Mouse (Mus musculus): ENCODE measurements around the gene Ptprr.

Gene Ptprr

DNA sequence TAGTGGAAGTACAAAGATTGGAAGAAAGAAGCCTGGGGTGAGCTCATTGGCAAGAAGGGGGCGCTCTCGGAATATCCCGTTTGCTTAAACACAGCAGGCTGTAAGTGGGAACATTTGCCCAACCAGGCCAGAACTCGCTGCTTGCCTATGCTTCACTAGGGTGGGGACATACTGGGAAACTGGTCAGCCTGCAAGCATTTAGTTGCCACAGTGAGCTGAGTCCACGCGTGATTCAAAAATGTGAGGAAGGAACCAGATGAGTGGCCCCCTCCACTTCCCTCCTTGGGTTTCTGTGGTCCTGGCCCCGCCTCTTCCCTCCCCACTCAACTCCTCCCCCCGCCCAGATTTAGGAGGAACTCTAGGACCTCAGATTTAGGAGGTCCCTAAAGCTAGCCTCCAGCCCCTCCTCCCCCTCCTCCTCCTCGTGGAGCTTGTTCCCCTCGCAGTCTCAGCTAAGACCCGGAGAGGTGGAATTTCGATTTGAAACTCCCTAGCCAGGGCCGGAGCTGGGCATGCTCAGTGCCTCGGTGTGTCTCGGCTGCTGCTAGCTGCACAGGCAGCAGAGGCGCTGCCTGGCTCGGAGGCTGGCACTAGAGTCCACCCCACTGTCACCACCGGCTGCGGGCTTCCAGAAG lies at the start of gene Ptprr:
Ptprr (plus strand) TSS at position 369 of the 635 bp plus-strand sequence.
- peak; percentile 15 to 21 for DNase-seq (ENCODE audit: low spot score in 2 of 2)

DNA sequence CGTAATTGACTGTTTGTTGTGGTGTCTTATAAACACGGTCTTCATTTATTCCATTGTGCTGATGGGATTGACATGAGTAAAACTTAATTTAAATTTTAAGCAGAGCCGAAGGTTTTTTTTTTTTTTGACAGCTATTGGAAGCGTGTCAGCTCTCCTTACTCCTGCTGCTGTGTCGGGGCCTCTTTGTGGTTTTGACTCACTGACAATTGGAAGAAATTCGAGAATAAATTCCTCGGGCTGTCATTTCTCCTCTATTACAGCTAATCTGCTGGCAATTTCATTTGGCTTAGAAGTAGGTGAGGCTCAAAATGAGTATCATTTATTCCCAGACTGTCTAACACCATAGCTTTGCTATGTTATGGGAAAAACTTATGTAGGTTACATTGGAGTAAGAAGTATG lies 41.7 kb upstream of the Ptprr start:
- no peak for DNase-seq (ENCODE audit: low spot score in 2 of 2)

DNA sequence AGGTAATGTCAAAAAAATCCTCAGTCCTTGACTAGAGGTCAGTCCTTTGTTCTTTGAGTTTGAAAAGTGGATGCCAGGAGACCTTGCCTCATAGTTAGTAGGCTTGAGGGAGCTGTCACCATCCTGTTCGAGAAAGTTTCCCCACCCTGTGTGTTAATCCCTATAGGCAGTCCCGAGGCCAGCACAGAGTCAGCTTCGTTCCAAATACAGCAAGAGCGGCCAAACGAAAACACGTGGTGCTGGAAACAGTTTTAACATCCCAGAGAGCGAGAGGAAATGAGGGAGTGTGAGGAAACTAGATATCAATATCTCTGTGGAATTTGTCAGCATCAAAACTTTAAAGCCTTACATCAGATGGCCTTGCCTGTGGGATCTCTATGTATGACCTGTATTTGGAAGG lies 39.0 kb upstream of the Ptprr start:
- DNase-seq (ENCODE audit: low spot score in 2 of 2): peak in 1 of 2 experiments; percentile 20

DNA sequence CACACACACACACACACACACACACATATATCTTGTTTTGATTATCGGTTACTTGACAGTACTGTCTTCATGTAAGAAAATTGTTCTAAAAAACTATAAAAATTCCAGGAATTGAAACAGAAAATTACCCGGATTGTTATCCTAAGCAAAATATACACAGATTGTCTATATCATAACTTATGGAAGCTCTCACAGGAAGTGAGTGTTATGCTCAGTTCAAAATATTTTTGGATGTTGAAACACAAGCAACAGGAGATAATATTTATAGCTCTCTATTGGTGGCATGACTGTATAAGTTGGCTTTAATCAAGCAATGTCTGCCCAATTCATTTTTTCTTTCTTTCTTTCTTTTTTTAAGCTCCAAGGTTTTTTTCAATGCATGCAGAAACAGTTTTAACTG lies 38.0 kb upstream of the Ptprr start:
- DNase-seq (ENCODE audit: low spot score in 2 of 2): no peak

DNA sequence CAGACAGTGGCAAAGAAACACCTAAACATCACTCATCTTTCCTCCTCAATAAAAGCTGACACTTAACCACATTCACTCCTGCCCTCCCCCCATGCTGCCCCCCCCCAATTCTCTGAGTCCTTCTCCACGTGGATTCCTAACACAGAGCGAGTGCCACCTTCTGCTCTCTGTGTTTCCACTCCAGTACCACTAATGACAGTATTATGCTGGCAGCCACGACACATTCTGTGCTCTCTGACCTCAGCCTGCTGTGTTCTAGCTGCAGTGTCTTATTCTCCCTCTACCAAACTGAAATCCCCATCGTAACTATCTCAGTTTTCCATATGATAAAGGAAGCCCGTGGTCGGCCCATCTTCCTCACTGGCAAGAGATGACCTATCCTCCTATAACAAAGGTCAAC lies 33.7 kb upstream of the Ptprr start:
- no peak for DNase-seq (ENCODE audit: low spot score in 2 of 2)

DNA sequence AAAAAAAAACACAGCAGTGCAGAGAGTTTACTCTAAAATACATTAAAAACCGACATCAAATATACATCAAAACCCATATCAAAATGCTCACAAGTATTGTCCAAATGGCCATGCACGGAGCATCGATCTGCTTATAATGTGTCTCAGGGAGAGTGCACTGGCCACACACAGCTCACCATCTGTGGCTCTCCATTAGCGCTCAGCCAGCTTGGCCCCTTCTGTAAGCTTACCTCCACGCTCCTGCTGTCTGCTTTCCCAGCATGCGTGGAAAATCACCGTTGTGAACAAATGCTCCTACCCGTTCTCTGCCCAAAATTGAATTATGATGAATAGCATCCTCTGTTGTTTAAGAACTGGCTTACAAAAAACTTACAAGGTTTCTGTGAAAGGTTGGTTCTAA lies 16.2 kb upstream of the Ptprr start:
- DNase-seq (ENCODE audit: low spot score in 2 of 2): no peak

DNA sequence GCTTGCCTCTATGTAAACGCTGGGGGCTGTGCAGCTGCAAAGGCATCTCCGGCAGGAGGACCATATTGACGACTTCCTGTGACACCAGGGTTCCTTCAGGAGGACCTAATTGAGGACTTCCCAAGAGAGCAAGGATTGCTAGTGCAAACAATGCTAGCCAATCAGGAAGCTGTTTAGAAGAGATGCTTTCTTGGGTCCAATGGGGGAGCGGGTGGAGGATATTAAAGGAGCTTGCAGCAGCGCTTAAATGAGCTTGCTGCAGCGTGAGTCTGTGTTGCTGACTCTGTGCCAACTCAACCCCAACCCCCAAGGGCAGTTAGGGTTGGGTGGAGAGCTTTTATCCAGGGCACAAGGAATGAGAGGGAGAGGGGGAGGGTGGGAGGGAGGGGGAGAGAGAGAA lies 11.3 kb upstream of the Ptprr start:
- no peak for DNase-seq (ENCODE audit: low spot score in 2 of 2)

DNA sequence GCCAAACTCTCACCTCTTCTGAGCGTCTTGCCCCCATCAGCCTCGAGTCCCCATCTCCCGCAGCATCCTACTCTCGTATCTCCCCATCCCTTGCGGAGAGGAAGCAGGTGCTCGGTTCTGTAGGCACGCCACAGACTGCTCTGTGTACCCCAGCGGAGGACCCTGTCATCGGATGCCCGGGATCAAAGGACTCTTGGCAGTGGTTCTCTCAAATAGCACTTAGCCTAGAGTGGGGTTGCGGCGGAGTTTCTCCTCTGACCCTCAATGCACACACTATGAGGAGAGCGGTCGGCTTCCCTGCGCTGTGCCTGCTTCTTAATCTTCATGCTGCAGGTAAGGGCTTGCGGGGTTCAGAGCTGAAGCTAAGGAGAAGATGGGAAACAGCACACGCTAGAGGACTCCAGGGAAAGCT lies 473 bp downstream of the Ptprr start:
- DNase-seq (ENCODE audit: low spot score in 2 of 2): no peak

DNA sequence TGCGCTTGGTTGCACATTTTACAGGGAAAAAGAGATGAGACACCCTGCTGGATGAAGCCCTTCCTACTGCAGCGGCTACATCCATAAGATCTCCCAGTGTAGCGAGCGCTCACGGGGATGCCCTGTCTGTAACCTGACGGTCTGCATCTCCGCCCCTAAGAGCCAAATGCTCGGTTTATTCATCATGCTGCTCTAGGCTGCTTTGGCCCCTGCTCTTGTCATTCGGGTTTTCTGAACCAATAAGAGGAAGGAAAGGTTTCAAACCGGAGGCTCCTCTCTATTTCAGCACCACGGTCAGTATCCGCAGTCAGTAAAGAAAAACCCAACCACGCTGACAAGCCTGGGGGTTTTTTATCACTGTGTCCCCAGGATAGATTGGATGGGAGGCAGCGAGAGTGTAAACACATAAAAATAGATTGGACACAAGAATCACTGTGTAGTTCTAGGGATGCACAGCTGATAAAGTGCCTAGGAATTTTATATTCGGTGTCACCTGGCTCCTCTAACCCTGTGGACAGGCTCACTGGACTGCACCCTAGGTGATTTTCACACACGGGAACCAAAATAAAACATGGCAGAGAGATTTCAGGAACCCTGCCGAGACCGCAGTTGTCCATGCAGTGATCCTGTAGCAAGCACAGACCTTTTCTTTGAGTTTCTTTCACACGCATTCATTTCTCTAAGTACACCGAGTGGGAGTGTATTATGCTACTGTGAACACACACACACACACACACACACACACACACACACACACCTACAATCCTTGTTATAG lies 1.3 kb downstream of the Ptprr start:
- DNase-seq (ENCODE audit: low spot score in 2 of 2): peak; percentile 1 to 6

DNA sequence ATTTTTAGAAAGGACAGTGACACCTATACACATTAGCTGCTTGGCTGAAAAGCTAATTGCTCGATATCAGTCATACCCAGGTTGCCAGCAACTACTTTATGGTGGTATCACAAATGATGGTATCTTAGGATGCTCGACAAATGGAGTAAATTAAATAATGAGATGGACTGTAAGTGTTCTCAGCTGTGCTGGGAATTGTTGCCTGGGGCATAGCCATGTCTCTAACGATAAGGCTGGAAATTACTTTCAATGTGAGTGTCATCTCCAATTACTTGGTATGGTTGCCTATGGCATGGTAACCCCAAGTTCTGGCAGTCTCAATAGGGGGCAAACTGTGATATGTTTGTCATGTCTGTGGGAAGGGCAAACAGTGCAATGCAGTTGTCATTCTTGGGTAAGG lies 3.1 kb downstream of the Ptprr start:
- DNase-seq (ENCODE audit: low spot score in 2 of 2): no peak

DNA sequence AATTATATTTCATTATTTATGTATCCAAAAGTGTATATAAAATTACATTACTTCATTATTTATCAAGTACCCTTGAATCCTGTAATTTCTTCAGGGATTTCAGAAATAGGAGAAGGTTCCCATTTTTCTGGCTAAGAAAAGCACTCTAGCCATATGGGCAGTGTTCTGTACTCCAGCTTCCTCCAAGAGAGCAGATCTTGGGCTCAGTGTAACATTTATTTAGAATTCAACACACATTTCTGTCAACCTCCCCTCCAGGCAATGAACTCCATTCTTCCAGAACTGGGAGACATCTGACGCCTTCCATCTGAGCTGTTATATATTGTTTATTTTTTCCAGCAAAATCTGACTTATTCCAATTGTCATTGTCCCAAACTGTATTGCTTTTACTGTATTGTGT lies 20.1 kb downstream of the Ptprr start:
- DNase-seq (ENCODE audit: low spot score in 2 of 2): no peak

DNA sequence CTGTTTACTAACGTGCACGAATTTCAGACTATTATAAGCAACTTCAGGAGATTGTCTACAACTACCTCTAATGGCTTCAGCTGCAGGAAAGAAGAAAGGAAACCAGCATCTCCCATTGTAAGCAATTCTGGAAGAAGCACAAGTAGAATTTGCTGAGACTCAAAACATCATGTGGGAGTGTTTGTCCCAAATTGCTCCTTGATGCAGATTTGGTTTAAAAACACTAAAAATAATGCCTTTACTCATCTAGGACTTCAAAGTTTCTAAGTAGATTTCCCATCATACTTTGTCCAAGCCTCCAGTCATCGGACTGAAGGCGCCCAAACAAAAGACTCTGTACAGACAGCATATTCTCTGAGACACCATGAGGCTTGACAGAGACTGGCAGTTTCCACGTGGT lies 57.9 kb downstream of the Ptprr start:
- DNase-seq (ENCODE audit: low spot score in 2 of 2): no peak

DNA sequence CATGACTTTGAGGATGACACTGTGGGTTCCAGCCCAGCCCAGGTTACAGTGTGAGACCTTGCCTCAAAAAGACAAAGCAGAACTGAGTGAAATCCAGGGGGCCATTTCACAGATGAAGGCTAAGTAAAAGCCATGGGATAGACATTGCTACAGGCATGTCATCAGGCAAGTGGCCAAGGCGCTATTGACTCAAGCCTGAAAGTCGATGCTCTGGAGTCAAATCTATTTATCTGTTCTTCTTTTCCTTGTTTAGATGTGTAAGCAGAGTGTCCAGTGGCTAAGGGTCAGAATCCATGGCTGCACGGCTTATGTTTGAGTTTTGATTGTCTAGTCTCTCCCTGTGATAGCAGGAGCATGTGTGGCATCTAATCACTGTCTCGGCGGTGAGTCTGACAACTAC lies 60.6 kb downstream of the Ptprr start:
- no peak for DNase-seq (ENCODE audit: low spot score in 2 of 2)

DNA sequence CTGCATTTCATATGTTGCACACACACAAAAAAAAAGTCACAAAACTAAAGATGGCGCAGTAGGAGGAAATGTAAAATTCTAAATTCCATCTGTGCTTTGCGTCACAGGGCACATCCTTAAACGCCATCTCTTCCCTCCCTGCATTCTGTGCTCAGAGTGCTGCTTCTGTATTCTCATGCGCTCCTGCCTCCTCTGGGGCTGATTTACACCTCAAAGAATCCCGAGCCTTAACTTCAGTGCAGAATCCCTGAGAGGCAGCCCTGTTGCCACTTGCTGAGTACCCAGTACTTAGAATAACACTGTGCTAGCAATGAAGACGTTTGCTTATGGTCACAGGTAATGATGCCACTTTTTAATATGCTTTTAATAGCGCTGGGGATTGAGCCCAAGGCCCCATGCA lies 61.4 kb downstream of the Ptprr start:
- DNase-seq (ENCODE audit: low spot score in 2 of 2): no peak

DNA sequence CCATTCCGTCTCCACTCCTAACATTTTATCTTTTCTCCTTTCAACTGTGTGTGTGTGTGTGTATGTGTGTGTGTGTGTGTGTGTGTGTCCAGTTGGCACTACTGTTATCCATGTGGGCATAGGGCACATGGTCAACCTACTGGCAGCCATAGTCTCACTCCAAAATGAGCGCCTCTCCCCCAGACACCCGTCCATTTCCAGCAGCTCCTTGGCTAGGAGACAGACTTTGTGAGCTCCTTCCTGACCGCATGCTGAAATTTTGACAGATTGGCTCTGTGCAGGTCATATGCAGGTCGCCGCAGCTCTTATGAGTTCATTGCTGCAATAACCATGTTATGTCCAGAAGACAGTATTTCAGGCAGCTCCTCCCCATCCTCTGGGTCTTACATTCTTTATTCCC lies 62.8 kb downstream of the Ptprr start:
- no peak for DNase-seq (ENCODE audit: low spot score in 2 of 2)

DNA sequence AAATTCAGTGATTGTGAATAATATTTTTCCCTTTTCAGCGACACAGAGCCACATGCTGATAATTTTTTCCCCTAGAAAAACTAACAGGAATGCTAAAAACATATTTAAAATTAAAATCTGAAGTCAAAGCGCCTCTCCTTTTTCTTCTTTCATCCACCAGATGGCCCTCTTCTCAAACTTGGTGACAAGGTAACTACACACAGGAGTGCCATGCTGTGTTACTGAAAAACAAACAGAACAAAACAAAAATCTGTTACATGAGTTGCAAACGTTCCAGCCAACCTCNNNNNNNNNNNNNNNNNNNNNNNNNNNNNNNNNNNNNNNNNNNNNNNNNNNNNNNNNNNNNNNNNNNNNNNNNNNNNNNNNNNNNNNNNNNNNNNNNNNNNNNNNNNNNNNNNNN lies 66.0 kb downstream of the Ptprr start:
- DNase-seq (ENCODE audit: low spot score in 2 of 2): peak in 1 of 2 experiments; percentile 21

DNA sequence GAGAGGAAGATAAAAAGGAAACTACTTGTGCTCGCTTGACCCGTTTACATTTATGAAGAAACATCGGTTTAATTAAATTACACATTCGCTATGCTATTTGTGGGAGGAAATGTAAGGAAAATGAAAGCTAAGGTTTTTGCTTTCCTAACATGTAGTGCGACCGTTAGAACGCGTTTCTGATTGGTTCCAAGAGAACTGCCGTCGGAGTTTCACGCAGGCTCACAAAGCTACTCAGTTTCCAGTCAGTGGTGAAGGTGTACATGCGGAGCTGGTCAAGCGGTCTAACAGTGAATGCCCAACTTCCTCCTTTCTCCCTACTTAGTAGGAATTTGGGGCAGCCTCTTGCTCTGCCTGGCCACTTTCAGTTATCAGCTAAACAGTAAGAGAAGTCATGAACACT lies 78.5 kb downstream of the Ptprr start:
- no peak for DNase-seq (ENCODE audit: low spot score in 2 of 2)

DNA sequence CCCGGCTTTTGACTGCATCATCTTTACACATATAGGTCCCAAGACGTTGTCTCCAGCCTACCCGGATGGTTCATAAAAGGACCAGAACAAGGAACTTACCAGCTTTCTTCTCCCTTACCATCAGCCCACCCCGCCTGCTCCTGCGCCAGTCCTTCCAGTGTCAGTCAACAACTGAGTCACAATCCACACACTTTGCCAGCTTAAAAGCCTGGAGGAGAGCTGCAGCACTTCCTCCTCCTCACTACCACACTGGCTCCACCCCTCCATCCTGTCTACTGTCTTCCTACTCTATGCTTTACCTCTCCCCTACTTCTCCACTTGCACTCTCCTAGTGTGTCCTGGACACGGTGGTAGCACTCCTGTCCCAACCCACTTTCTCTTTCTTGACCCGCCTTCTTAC lies 80.5 kb downstream of the Ptprr start:
- no peak for DNase-seq (ENCODE audit: low spot score in 2 of 2)

DNA sequence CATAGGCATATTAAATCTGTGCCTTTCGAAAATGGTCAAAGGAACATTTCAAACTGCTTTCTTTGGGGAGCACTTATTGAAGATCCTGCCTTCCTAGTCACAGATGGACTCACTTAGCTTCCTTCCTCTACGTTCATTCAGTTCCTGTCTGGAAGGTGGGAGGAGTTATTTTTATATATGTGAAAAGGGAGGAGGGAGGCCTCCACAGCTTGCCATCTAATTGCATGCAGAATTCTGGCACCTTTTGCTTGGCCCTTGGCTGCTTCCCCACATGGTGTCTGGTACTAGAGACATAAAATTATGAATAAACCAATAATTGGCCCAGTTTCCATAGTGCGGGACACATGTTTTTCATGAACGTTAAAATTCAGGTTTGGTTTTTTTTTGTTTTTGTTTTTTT lies 90.2 kb downstream of the Ptprr start:
- DNase-seq (ENCODE audit: low spot score in 2 of 2): no peak

DNA sequence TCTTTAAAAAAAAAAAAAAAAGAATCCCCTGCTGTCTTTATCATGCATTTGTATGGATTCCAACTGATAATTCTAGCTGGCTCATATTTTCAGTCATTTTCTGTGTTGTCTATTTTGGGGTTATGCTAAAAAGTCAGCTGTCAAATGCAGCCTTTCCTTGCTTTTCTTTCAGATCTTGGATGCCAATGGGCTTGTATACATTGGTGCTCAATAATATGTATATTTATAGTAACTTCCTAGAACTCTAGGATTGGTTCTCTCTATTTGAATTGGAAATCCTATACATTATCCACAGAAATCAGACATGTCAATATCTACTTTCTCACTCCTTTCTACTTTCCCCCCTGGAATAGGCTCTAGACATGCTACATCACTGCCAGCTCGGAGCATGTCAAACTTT lies 90.7 kb downstream of the Ptprr start:
- DNase-seq (ENCODE audit: low spot score in 2 of 2): no peak

DNA sequence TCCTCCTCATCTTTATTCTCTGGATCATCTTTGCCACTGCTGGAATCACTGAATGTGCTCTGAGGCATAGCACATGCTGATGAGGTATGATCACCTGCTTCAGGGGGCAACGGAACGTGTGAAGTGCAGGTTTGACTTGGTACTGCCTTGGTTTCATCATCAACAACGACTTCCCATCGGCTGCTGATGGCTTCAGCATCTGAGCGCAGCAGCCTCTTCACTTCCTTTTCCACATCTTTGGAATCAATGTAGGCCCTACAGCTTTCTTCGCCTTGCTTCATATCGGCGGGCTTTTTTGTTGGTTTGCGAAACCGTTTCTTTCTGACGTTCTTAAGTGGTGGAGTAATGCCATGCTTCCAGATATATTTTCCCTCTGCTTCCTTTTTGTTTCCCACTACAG lies 94.9 kb downstream of the Ptprr start:
- no peak for DNase-seq (ENCODE audit: low spot score in 2 of 2)

DNA sequence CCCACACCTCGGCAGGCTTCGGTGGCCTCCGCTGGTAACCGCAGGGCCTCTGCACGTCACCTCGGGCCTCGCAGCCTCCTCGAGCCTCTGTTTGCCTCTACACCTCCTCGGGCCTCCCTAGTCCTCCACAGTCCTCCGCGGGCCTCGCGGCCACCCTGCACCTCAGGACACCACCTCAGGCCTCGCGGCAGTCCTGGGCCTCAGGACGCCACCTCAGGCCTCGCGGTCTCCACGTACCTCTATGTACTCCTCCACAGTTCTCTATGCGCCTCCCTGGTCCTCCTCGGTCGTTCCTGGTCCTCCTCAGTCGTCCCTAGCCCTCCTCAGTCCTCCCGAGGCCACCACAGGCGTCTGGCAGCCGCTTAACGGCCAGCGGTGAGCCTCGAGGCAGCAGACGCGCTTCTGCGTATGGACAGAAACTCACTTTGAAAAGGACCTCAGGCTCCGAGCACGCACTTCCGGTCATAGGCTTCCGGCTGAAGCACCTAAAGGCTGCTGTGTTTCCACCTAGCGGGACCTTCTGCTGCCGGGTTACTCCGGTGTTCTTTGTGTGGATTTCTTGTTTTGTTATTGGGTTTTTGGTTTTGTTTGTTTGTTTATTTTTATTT lies 96.0 kb downstream of the Ptprr start, which contains the start of gene 4933416C03Rik:
4933416C03Rik (minus strand) TSS at position 51 of the 608 bp plus-strand sequence.
- DNase-seq (ENCODE audit: low spot score in 2 of 2): no peak
